Mouse (Mus musculus) ES-Bruce4 (cell line): ENCODE measurements around the gene Plgrkt.

Experiments used
- CTCF ChIP-seq: IDR thresholded peaks from one replicate; pipeline ENCODE4 v1.8.1; 2011; ENCODE audit warnings: low read depth, low read length
- EP300 ChIP-seq: IDR thresholded peaks from 2 replicates; pipeline ENCODE4 v1.6.1; 2011; ENCODE audit warnings: low read depth, low read length; ENCODE audit not compliant: insufficient read depth
- POLR2A ChIP-seq: IDR thresholded peaks from one replicate; pipeline ENCODE4 v1.8.1; 2011; ENCODE audit warnings: low read length; ENCODE audit not compliant: insufficient read depth

GRCm38 (mm10) chr19:29400466-29400865, 33.3 kb upstream of the Plgrkt start:
- TF ChIP-seq CTCF (no peak), EP300 (no peak), POLR2A (no peak)
